Mouse (Mus musculus): Measurements from ENCODE around the gene Srgap3. TPM values are rescaled to one million over a fixed set of nuclear protein-coding genes. Genes with fewer than 3 reads are reported as not detected.

The Srgap3 gene
- polyA plus RNA-seq, 1 experiment from 2014 or later, result 7.0 TPM

DNA sequence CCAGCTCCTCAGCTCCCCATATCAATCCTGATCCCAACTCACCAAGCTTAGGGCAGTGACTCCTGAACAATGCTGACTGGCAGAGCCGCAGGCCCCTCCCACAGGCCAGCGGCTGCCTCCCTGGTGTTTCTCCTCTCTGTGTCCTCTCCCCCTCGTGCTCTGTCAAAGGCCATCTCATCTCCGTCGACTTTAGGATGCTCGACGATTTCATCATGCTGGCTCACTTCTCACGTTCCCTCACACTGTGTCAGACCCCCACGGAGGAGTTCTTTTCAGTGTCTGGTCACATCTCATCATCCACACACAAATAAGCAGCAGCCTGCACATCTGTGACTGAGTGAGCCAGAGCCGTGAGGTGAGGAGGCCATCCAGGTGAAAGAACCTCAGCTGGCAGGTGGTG is 158.4 kb downstream of the Srgap3 start:
- Histone ChIP-seq H3K4me3 (no peak overlapping the region), H3K36me3 (peaks cover 5% of the 10 kb centered on the region; the same call in 1 of the 2 replicates), H3K9ac (no peak overlapping the region), H3K27ac (no peak overlapping the region), H3K4me1 (no peaks in the 10 kb centered on the region), H3K27me3 (no peaks in the 10 kb centered on the region), H3K9me3 (no peaks in the 10 kb centered on the region; the same call in 1 of the 2 replicates), H3K4me2 (replicated peaks) (no peak overlapping the region)
- 36% methylated on average over 10 of the region's 10 CpGs for WGBS
- no peak for ATAC-seq (ENCODE audit: low FRiP score, low read depth)

DNA sequence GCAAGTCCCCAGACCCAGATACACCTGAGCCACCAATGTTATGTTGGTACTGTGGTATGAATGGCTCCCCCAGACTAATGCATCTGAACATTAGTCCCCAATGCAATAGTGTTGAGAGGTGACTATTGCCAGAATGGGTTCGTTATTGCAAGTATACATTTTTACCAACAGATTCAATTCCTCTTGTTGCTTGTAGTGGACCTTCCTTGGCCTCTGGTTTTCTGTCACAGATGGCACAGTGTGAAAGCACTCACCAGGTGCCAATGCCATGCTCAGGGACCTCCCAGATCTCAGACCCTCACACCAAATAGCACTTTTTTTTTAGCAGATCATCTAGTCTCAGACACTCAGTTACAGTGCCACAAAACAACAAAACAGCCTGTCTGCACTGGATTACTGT is 158.9 kb downstream of the Srgap3 start:
- no peaks in the 10 kb centered on the region for H3K4me1 ChIP-seq
- H3K9ac ChIP-seq, result no peak overlapping the region
- peaks cover 5% of the 10 kb centered on the region; the same call in 1 of the 2 replicates for H3K36me3 ChIP-seq
- no peaks in the 10 kb centered on the region; the same call in 1 of the 2 replicates for H3K9me3 ChIP-seq
- no peak overlapping the region for H3K27ac ChIP-seq
- 77% methylated on average over 1 of the region's 1 CpGs for WGBS
- H3K4me3 ChIP-seq, result no peak overlapping the region
- ATAC-seq (ENCODE audit: low FRiP score, low read depth), result no peak
- no peaks in the 10 kb centered on the region for H3K27me3 ChIP-seq
- H3K4me2 ChIP-seq (replicated peaks), result no peak overlapping the region

DNA sequence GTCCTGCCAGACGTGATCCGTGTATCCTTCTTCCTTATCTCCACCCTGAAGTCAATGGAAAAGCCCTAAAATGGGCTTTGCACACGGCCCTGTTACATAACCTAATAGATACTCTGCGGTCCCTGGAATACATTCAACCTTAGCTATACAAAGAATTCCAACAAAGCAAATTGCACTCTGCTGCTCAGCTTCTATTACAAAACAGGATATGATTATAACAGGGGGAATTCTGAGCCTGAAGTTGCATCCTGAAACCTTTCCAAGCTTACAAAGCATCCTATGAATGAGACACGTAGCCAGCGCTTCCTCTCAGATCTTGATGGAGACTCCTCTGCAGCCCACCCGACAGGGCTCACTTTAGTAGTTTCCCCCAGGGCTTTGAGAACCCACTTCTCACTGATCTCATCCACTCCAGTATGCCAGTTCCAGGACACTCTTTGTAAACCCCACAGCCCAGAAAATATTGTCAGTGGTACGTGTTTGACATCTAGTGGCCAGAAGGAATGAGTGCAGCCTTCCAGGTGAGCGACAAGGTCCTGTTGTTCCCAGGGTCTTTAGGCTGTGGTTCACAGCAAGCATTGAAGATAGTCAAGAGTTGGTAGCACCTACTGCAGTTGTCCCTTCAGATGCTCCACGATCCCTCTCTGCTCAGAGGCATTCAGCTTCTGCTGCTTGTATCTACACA is 165.5 kb downstream of the Srgap3 start:
- H3K4me3 ChIP-seq, result no peak overlapping the region
- H3K4me2 ChIP-seq (replicated peaks), result no peak overlapping the region
- no peaks in the 10 kb centered on the region for H3K27me3 ChIP-seq
- ATAC-seq (ENCODE audit: low FRiP score, low read depth), result no peak
- no peaks in the 10 kb centered on the region for H3K4me1 ChIP-seq
- WGBS, result 78% methylated on average over 10 of the region's 10 CpGs
- no peaks in the 10 kb centered on the region; the same call in 1 of the 2 replicates for H3K9me3 ChIP-seq
- H3K36me3 ChIP-seq, result peaks cover 14% of the 10 kb centered on the region; the same call in 1 of the 2 replicates
- no peak overlapping the region for H3K27ac ChIP-seq
- no peak overlapping the region for H3K9ac ChIP-seq

DNA sequence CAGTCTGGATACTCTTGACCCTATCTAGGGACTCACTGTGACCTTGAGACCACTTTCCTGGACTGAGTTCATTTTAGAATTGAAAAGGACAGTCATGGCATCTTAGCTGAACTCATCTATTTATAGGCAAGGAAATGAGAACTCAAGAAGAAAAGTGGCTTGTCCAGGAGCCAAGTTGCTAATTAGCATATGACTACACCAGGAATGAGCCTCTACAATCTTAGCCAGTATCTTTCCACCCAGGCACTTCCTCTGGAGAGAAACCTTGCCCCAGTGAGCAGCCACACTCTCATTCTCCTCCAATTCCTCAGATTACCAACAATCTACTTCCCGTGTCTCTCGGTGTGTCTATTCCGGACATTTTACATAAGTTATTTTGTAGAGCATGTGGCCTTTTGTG is 168.9 kb downstream of the Srgap3 start:
- Histone ChIP-seq H3K27me3 (no peaks in the 10 kb centered on the region), H3K4me2 (replicated peaks) (no peak overlapping the region), H3K4me3 (no peak overlapping the region), H3K9me3 (no peaks in the 10 kb centered on the region), H3K27ac (no peak overlapping the region), H3K4me1 (no peaks in the 10 kb centered on the region), H3K36me3 (peaks cover 24% of the 10 kb centered on the region), H3K9ac (no peak overlapping the region)
- no peak for ATAC-seq (ENCODE audit: low FRiP score, low read depth)
- WGBS, result 89% methylated on average over 3 of the region's 3 CpGs

DNA sequence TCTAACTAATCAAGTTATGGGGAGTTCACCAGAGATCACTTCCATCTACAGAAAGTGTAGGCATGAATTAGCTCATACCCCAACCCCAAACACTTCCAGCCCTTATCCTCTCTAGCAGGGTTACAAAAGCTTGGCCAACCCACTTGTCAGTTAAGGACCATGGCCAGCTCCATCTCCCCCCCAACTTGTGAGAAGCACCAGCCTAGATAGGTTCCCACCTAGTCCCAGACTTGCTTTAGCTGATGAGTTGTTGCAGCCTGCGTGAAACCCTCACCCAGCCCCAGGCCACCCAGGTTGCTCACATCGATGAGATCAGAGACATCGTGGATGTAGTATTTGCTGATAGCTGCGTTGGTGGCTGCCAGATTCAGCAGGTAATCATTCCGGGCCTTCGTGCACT is 170.3 kb downstream of the Srgap3 start:
- ATAC-seq (ENCODE audit: low FRiP score, low read depth), result no peak
- 84% methylated on average over 6 of the region's 6 CpGs for WGBS
- H3K9ac ChIP-seq, result no peak overlapping the region
- H3K4me3 ChIP-seq, result no peak overlapping the region
- no peaks in the 10 kb centered on the region for H3K27me3 ChIP-seq
- H3K9me3 ChIP-seq, result no peaks in the 10 kb centered on the region
- peaks cover 27% of the 10 kb centered on the region for H3K36me3 ChIP-seq
- H3K4me1 ChIP-seq, result no peaks in the 10 kb centered on the region
- no peak overlapping the region for H3K27ac ChIP-seq
- H3K4me2 ChIP-seq (replicated peaks), result no peak overlapping the region

DNA sequence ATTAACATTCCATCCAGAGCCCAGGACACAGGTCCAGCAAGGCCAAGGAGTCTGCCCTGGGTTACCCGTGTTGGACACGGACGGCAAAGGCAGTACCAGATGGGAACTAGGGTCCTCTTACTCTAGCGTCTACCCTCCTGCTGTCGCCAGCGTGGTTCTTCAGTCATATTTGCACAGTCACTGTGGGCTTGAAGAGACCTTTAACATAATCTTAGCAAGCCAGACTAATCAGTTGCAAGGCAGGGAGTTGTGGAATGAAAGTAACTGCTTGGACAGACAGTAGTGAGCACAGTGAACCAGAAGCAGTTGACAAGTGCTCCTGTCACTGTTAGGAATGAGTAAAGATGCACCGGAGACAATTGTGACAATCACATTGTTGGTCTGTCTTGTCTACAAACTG is 173.3 kb downstream of the Srgap3 start:
- Histone ChIP-seq H3K27me3 (no peaks in the 10 kb centered on the region), H3K9me3 (no peaks in the 10 kb centered on the region), H3K4me3 (no peak overlapping the region), H3K27ac (no peak overlapping the region), H3K4me1 (no peaks in the 10 kb centered on the region), H3K9ac (no peak overlapping the region), H3K4me2 (replicated peaks) (no peak overlapping the region), H3K36me3 (peaks cover 42% of the 10 kb centered on the region)
- no peak for ATAC-seq (ENCODE audit: low FRiP score, low read depth)
- 92% methylated on average over 7 of the region's 7 CpGs for WGBS

DNA sequence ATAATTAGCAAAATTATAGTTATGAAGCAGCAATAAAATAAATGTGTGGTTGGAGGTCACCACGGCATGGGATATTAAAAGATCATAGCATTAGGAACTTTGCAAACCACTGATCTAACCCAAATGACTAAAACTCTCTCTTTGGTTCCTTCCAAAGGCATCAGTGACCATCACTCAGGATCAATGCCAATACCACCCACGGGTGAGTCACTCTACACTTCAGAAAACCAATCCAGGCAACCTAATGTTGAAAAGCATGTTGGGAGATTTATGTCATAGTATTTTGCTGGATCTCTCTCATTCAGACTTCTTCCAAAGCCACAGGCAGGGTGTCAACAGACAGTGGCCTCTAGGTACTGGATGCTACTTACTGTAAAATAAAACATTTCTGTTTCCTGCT is 176.1 kb downstream of the Srgap3 start:
- no peaks in the 10 kb centered on the region for H3K27me3 ChIP-seq
- H3K9me3 ChIP-seq, result no peaks in the 10 kb centered on the region
- no peak overlapping the region for H3K4me2 ChIP-seq (replicated peaks)
- H3K36me3 ChIP-seq, result peaks cover 47% of the 10 kb centered on the region
- no peak overlapping the region for H3K9ac ChIP-seq
- no peak overlapping the region for H3K4me3 ChIP-seq
- ATAC-seq (ENCODE audit: low FRiP score, low read depth), result no peak
- WGBS, result 85% methylated on average over 2 of the region's 2 CpGs
- no peaks in the 10 kb centered on the region for H3K4me1 ChIP-seq
- no peak overlapping the region for H3K27ac ChIP-seq

DNA sequence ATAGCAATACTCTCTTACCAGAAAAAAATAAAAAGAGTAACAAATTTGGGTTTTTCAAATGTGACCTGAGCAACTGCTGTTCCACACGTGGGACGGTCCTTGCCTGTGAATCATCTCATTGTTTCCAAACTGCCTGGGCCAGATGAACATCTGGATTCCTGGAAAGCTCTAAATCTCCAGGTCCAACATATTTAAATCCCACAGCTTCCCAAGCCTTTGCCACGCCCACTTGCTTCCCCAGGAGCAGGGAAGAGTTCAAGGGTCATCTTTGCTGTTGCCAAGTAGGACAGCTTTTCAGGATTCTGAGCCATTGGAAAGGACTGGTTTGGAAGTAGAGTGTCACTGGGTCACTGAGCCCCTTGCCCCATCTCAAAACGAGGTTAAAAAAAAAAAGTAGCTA is 188.5 kb downstream of the Srgap3 start:
- peak; percentile 38; the same call in 1 of the 2 replicates for ATAC-seq (ENCODE audit: low FRiP score, low read depth)

DNA sequence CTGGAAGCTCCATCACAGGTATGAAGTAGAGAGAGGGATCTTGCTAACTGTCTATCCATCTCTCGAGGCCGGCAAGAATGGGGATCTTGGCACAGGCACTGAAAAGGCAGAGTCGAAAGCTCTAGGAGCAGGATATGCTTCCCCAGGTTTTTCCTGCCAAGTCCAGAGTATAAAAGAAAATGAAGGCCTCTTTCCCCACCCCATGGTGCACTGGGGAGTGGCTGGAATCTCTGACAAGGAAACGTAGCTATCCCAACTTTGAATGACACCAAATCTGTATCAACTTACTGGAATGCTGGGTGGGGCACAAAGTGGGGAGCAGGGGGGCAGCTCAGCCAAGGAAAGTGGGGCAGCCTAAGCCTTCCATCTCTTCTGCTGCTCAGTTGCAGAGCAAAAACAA is 190.2 kb downstream of the Srgap3 start:
- Histone ChIP-seq H3K27me3 (no peaks in the 10 kb centered on the region), H3K4me1 (peaks cover 34% of the 10 kb centered on the region), H3K4me3 (no peak overlapping the region), H3K36me3 (peaks cover 7% of the 10 kb centered on the region; the same call in 1 of the 2 replicates), H3K4me2 (replicated peaks) (no peak overlapping the region), H3K27ac (no peak overlapping the region), H3K9me3 (no peaks in the 10 kb centered on the region), H3K9ac (no peak overlapping the region)
- ATAC-seq (ENCODE audit: low FRiP score, low read depth), result no peak
- WGBS, result 50% methylated on average over 4 of the region's 4 CpGs

More for the DNA sequence above, 188.5 kb downstream of the Srgap3 start:
- H3K4me2 ChIP-seq (replicated peaks), result no peak overlapping the region
- H3K27ac ChIP-seq, result no peak overlapping the region
- no peak overlapping the region for H3K9ac ChIP-seq
- H3K36me3 ChIP-seq, result peaks cover 17% of the 10 kb centered on the region
- WGBS, result 31% methylated on average over 4 of the region's 4 CpGs
- H3K9me3 ChIP-seq, result no peaks in the 10 kb centered on the region
- peaks cover 34% of the 10 kb centered on the region for H3K4me1 ChIP-seq
- no peaks in the 10 kb centered on the region for H3K27me3 ChIP-seq
- H3K4me3 ChIP-seq, result no peak overlapping the region

DNA sequence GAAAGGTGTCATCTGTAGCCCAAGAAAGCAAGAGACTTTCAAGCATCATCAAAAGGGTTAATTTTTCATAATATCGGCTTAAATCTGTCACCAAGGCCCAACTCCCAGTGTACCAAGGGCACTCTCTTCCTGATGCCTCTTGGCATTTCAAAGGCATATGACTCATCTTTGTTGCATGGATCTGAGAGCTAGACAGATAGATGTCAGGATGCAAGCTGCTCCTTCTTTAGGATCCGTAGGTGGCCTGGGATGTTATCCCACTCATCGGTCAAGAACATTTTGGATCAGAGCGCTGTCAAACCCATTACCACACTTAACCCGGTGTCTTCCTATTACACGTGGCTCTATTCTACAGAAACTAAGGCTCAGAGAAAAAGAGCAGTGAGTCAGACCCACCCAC is 192.1 kb downstream of the Srgap3 start:
- Histone ChIP-seq H3K27ac (no peak overlapping the region; the same call in 1 of the 2 replicates), H3K4me3 (no peak overlapping the region), H3K4me1 (peaks cover 34% of the 10 kb centered on the region), H3K9me3 (no peaks in the 10 kb centered on the region), H3K36me3 (no peaks in the 10 kb centered on the region), H3K9ac (no peak overlapping the region), H3K27me3 (no peaks in the 10 kb centered on the region), H3K4me2 (replicated peaks) (no peak overlapping the region)
- 91% methylated on average over 6 of the region's 6 CpGs for WGBS
- ATAC-seq (ENCODE audit: low FRiP score, low read depth), result no peak

DNA sequence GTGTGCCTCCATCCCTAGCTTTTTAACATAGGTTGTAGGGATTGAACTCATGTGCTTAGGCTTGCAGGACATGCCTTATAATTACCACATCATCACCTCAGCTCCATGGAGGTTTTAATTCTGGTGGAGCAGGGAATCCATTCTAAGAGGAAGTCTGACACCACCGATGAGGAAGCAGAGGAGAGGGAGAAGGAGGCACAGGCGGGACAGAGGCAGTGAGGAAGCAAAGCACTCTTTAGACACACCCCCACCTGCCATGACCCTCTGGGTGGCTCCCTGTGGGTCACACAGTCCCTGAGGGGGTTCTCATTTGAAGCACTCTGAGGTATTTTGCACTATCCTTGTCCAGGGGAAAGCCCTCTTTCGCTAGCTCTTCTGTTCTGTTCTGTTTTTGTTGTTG is 194.5 kb downstream of the Srgap3 start:
- 90% methylated on average over 3 of the region's 3 CpGs for WGBS
- Histone ChIP-seq H3K27ac (no peak overlapping the region), H3K36me3 (no peaks in the 10 kb centered on the region), H3K4me3 (no peak overlapping the region), H3K9me3 (no peaks in the 10 kb centered on the region), H3K4me1 (peaks cover 24% of the 10 kb centered on the region), H3K27me3 (no peaks in the 10 kb centered on the region), H3K9ac (no peak overlapping the region), H3K4me2 (replicated peaks) (no peak overlapping the region)
- no peak for ATAC-seq (ENCODE audit: low FRiP score, low read depth)

DNA sequence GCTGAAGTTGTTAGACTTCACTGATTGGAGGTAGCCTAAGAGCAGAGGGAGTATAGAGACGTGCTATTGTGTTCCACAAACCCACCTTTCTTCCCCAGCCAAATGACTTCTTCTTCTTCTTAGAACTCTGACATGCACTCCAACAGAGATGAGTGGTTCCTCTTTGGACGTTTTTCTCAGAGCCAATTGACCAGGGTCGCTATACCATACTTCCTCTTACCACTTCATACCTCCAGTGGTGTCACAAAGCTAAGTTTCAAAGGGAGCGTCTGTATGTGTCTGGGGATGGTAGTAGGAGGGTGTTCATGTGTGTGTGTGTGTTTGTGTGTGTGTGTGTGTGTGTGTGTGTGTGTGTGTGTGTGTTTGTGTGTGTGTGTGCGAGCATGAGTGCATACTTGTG is 195.1 kb downstream of the Srgap3 start:
- Histone ChIP-seq H3K27ac (no peak overlapping the region), H3K4me2 (replicated peaks) (no peak overlapping the region), H3K36me3 (no peaks in the 10 kb centered on the region), H3K27me3 (no peaks in the 10 kb centered on the region), H3K9ac (no peak overlapping the region), H3K4me3 (no peak overlapping the region), H3K4me1 (peaks cover 19% of the 10 kb centered on the region), H3K9me3 (no peaks in the 10 kb centered on the region)
- 65% methylated on average over 5 of the region's 5 CpGs for WGBS
- ATAC-seq (ENCODE audit: low FRiP score, low read depth), result no peak

DNA sequence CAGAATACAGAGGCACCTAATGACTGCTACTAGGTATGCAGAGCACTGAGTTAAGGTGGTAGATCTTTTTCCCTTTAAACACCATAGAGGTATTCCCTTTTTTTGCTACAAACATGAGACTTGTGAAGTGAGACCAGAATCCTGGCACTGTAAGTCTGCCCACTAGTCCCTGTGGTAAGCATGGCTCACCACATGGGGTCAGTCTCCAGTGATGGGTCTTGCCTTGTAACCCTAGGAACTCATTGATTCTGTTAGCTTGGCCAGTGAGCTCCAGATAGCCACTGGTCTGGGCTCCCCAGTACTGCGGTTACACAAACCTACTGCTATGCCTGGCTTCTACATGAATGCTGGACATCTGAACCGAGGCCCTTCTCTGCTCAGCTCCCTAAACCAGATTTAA is 204.8 kb downstream of the Srgap3 start:
- 79% methylated on average over 2 of the region's 2 CpGs for WGBS
- Histone ChIP-seq H3K27me3 (no peaks in the 10 kb centered on the region), H3K27ac (no peak overlapping the region), H3K9ac (no peak overlapping the region), H3K9me3 (no peaks in the 10 kb centered on the region), H3K36me3 (peaks cover 36% of the 10 kb centered on the region), H3K4me1 (no peaks in the 10 kb centered on the region), H3K4me2 (replicated peaks) (no peak overlapping the region), H3K4me3 (no peak overlapping the region)
- no peak for ATAC-seq (ENCODE audit: low FRiP score, low read depth)

All from limb, embryonic 13.5 days (tissue).